Mouse (Mus musculus) liver, embryonic 14.5 days (tissue): ENCODE results near the gene Dnajb1.

Experiments
- CTCF ChIP-seq: IDR thresholded peaks from 2 replicates; pipeline ENCODE4 v1.5.1; 2016; ENCODE audit warnings: antibody characterized with exemption, low read depth, control low read depth
- EP300 ChIP-seq: IDR thresholded peaks from 2 replicates; pipeline ENCODE4 v1.6.1; 2016; ENCODE audit warnings: antibody characterized with exemption, low read depth

DNA sequence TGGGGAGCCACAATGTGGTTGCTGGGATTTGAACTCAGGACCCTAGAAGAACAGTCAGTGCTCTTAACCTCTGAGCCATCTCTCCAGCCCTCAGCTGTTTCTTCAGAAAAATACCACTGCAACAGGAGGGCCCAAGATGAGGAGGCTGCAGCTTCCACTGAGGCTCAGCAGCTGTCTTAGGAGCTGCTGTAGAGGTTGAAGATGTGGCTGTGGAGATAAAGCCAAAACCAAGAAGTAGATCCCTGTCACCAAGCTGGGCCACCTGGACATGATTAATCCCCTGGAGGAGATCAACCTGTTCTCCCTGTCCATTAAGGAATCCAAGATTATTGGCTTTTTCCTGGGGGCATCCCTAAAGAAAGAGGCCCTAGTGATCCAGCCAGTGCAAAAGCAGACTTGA lies 8.2 kb upstream of the Dnajb1 start:
- no peak for TF ChIP-seq EP300
- no peak for TF ChIP-seq CTCF
